Mouse (Mus musculus): ENCODE measurements around the gene Wiz.

The Wiz gene

GRCm38 (mm10) chr17:32389101-32389659 lies at the start of gene Wiz:
TSS of gene Wiz (minus strand) at chr17:32389439.
- peak; percentile 80 to 89 for DNase-seq

- no peak for DNase-seq
These were observed 47.9 kb upstream of the Wiz start for GRCm38 (mm10) chr17:32437106-32437505.

GRCm38 (mm10) chr17:32435151-32435550 lies 45.9 kb upstream of the Wiz start:
- no peak for DNase-seq

- no peak for DNase-seq
These were observed 45.1 kb upstream of the Wiz start for GRCm38 (mm10) chr17:32434324-32434723.

- no peak for DNase-seq
These were observed 42.7 kb upstream of the Wiz start for GRCm38 (mm10) chr17:32431972-32432371.

- no peak for DNase-seq
These were observed 37.4 kb upstream of the Wiz start for GRCm38 (mm10) chr17:32426610-32427009.

GRCm38 (mm10) chr17:32424034-32424433 lies 34.8 kb upstream of the Wiz start, which contains the start of gene Pglyrp2:
TSS of gene Pglyrp2 (minus strand) at chr17:32424167.
- DNase-seq = peak; percentile 76 to 92

- no peak for DNase-seq
These were observed 31.5 kb upstream of the Wiz start for GRCm38 (mm10) chr17:32420781-32421180.

GRCm38 (mm10) chr17:32419989-32420388 lies 30.8 kb upstream of the Wiz start:
- no peak for DNase-seq

GRCm38 (mm10) chr17:32416771-32417170 lies 27.5 kb upstream of the Wiz start:
- DNase-seq = no peak

- no peak for DNase-seq
These were observed 26.3 kb upstream of the Wiz start for GRCm38 (mm10) chr17:32415417-32416020.

GRCm38 (mm10) chr17:32411898-32412297 lies 22.7 kb upstream of the Wiz start:
- no peak for DNase-seq

- DNase-seq = peak; percentile 68 to 79
These were observed 14.2 kb upstream of the Wiz start, which contains the start of gene Rasal3 for GRCm38 (mm10) chr17:32403417-32403816. TSS of gene Rasal3 (minus strand) at chr17:32403583.

- peak; percentile 80 to 89 for DNase-seq
These were observed 13.5 kb upstream of the Wiz start for GRCm38 (mm10) chr17:32402779-32403157.

- no peak for DNase-seq
These were observed 13.0 kb upstream of the Wiz start for GRCm38 (mm10) chr17:32402011-32402778.

GRCm38 (mm10) chr17:32396266-32396665 lies 7.0 kb upstream of the Wiz start:
- no peak for DNase-seq

GRCm38 (mm10) chr17:32393944-32394343 lies 4.7 kb upstream of the Wiz start:
- no peak for DNase-seq

GRCm38 (mm10) chr17:32388370-32389100 lies 704 bp downstream of the Wiz start:
- peak; percentile 65 to 68 for DNase-seq

GRCm38 (mm10) chr17:32387986-32388369 lies 1.3 kb downstream of the Wiz start:
- no peak for DNase-seq

GRCm38 (mm10) chr17:32386659-32387432 lies 2.4 kb downstream of the Wiz start:
- peak in 1 of 2 experiments; percentile 64 for DNase-seq

- DNase-seq = no peak
These were observed 5.6 kb downstream of the Wiz start for GRCm38 (mm10) chr17:32383661-32384060.

GRCm38 (mm10) chr17:32382576-32382975 lies 6.7 kb downstream of the Wiz start:
- no peak for DNase-seq

All from thymus, adult 18-20 months (tissue).